Mouse (Mus musculus) C2C12 (cell line): ENCODE measurements around the gene Dnah9. TPM values are rescaled to one million over a fixed set of nuclear protein-coding genes. Genes with fewer than 3 reads are reported as not detected.

Experiments
- H3K27me3 ChIP-seq: one replicate; pipeline ENCODE4 v1.6.1; 2011; ENCODE audit not compliant: control insufficient read depth, insufficient read depth, insufficient read length
- H3K36me3 ChIP-seq: one replicate; pipeline ENCODE4 v1.6.1; 2011; ENCODE audit not compliant: control insufficient read depth, insufficient read depth
- H3K4me3 ChIP-seq: one replicate; pipeline ENCODE4 v1.5.1; 2011; ENCODE audit warnings: mild to moderate bottlenecking, control low read depth; ENCODE audit not compliant: poor library complexity, insufficient read depth, severe bottlenecking
- H3K79me2 ChIP-seq: one replicate; pipeline ENCODE4 v1.6.1; 2011; ENCODE audit not compliant: control insufficient read depth, insufficient read depth
- H3K79me3 ChIP-seq: one replicate; pipeline ENCODE4 v1.6.1; 2011; ENCODE audit warnings: low read depth, control low read depth
- H3ac ChIP-seq: one replicate; pipeline ENCODE3; 2011; ENCODE audit warnings: low read depth; ENCODE audit not compliant: control insufficient read depth, insufficient read length
- CEBPB ChIP-seq: IDR thresholded peaks from one replicate; pipeline ENCODE4 v1.6.1; 2011; ENCODE audit warnings: low read depth, mild to moderate bottlenecking, control low read depth, moderate library complexity
- CTCF ChIP-seq: IDR thresholded peaks from one replicate; pipeline ENCODE4 v1.5.1; 2011; ENCODE audit not compliant: control insufficient read depth, insufficient read depth, insufficient read length
- FOSL1 ChIP-seq: IDR thresholded peaks from one replicate; pipeline ENCODE4 v1.8.0; 2011; ENCODE audit warnings: mild to moderate bottlenecking, low read length; ENCODE audit not compliant: poor library complexity, insufficient read depth, severe bottlenecking
- MAX ChIP-seq: IDR thresholded peaks from one replicate; pipeline ENCODE4 v1.6.1; 2011; ENCODE audit warnings: mild to moderate bottlenecking, control low read depth
- MYOD1 ChIP-seq: IDR thresholded peaks from one replicate; pipeline ENCODE4 v1.6.1; 2011; ENCODE audit warnings: low read depth; ENCODE audit not compliant: control insufficient read depth, insufficient read length
- MYOG ChIP-seq: IDR thresholded peaks from one replicate; pipeline ENCODE4 v1.6.1; 2011; ENCODE audit not compliant: control insufficient read depth, insufficient read length; ENCODE audit errors: extremely low read depth
- USF1 ChIP-seq: IDR thresholded peaks from one replicate; pipeline ENCODE4 v1.6.1; 2011; ENCODE audit warnings: low read depth, mild to moderate bottlenecking, control low read depth, moderate library complexity
- polyA plus RNA-seq: library from polyadenylated mRNA; unstranded; fragments of >200 nt; fragmentation: generic; extraction: Trizol; gene quantifications from one replicate; pipeline ENCODE4 v1.2.1, GENCODE M21; 2012; ENCODE audit warnings: missing spikeins

The Dnah9 gene
- polyA plus RNA-seq, 1 experiment = under 0.01 TPM

GRCm38 (mm10) chr11:65788154-65788553 is 380.2 kb downstream of the Dnah9 start, which contains the start of gene Map2k4:
Gene Map2k4, minus strand, starts transcription at chr11:65788297.
- H3K27me3 ChIP-seq = no peaks in the 10 kb centered on the region
- H3K79me2 ChIP-seq = peaks cover 46% of the 10 kb centered on the region
- peaks cover 44% of the 10 kb centered on the region for H3K79me3 ChIP-seq
- H3ac ChIP-seq = peak within 1 kb of the TSS; percentile 93
- H3K36me3 ChIP-seq = no peaks in the 10 kb centered on the region
- H3K4me3 ChIP-seq = peak within 1 kb of the TSS; percentile 91
- TF ChIP-seq MYOG (no peak), MAX (peak; percentile 80)

- TF ChIP-seq CEBPB (no peak), FOSL1 (no peak), USF1 (no peak), CTCF (no peak), MAX (no peak), MYOG (no peak), MYOD1 (no peak)
- H3K79me2 ChIP-seq = peaks cover 52% of the 10 kb centered on the region
- H3K27me3 ChIP-seq = no peaks in the 10 kb centered on the region
- H3K4me3 ChIP-seq = peak overlapping the region; percentile 91
- no peaks in the 10 kb centered on the region for H3K36me3 ChIP-seq
- H3ac ChIP-seq = peak overlapping the region; percentile 93
- H3K79me3 ChIP-seq = peaks cover 50% of the 10 kb centered on the region
These were observed 380.8 kb downstream of the Dnah9 start for GRCm38 (mm10) chr11:65787421-65788151.

- no peak overlapping the region for H3K4me3 ChIP-seq
- H3K79me2 ChIP-seq = peaks cover 66% of the 10 kb centered on the region
- TF ChIP-seq MYOD1 (no peak), MAX (no peak), CTCF (no peak), USF1 (peak; percentile 37)
- H3K79me3 ChIP-seq = peaks cover 60% of the 10 kb centered on the region
- peaks cover 1% of the 10 kb centered on the region for H3K36me3 ChIP-seq
- no peak overlapping the region for H3ac ChIP-seq
- H3K27me3 ChIP-seq = no peaks in the 10 kb centered on the region
These were observed 382.2 kb downstream of the Dnah9 start for GRCm38 (mm10) chr11:65786160-65786559.

- peaks cover 98% of the 10 kb centered on the region for H3K79me2 ChIP-seq
- H3K36me3 ChIP-seq = peaks cover 23% of the 10 kb centered on the region
- H3K4me3 ChIP-seq = no peak overlapping the region
- TF ChIP-seq USF1 = no peak
- TF ChIP-seq FOSL1 = no peak
- no peak for TF ChIP-seq MYOD1
- TF ChIP-seq MYOG = no peak
- no peak for TF ChIP-seq CTCF
- no peak for TF ChIP-seq CEBPB
- no peak for TF ChIP-seq MAX
- no peaks in the 10 kb centered on the region for H3K27me3 ChIP-seq
- H3ac ChIP-seq = no peak overlapping the region
- H3K79me3 ChIP-seq = peaks cover 80% of the 10 kb centered on the region
These were observed 386.8 kb downstream of the Dnah9 start for GRCm38 (mm10) chr11:65781596-65781995.
